Mouse (Mus musculus) heart, embryonic 11.5 days (tissue): ENCODE results near the gene Mycbp2. TPM values are rescaled to one million over a fixed set of nuclear protein-coding genes. Genes with fewer than 3 reads are reported as not detected.
A peak's percentile ranks its signal among the peaks of the same experiment; 100 is the strongest.

Source experiments
- ATAC-seq: fragments of 200-750 bp; cut with Nextera tagmentation; replicated peaks from 2 replicates; pipeline ENCODE4 v1.8.0; 2017; ENCODE audit warnings: moderate library complexity; ENCODE audit not compliant: insufficient number of reproducible peaks, low FRiP score, low TSS enrichment
- H3K27ac ChIP-seq: fragments of 300-500 bp; sonication (generic); 2 replicates; pipeline ENCODE4 v1.5.1; 2014; ENCODE audit warnings: mild to moderate bottlenecking, low read depth, low read length
- H3K27me3 ChIP-seq: fragments of 300-500 bp; sonication (generic); 2 replicates; pipeline ENCODE4 v1.6.1; 2014; ENCODE audit warnings: mild to moderate bottlenecking, low read length, mixed read lengths; ENCODE audit not compliant: control insufficient read depth, insufficient read depth
- H3K36me3 ChIP-seq: fragments of 300-500 bp; sonication (generic); 2 replicates; pipeline ENCODE4 v1.6.1; 2014; ENCODE audit warnings: mild to moderate bottlenecking, low read length, moderate library complexity, mixed read lengths; ENCODE audit not compliant: control insufficient read depth, insufficient read depth
- H3K4me1 ChIP-seq: fragments of 300-500 bp; sonication (generic); 2 replicates; pipeline ENCODE4 v1.6.1; 2014; ENCODE audit warnings: low read length; ENCODE audit not compliant: control insufficient read depth, insufficient read depth
- H3K4me2 ChIP-seq: fragments of 300-500 bp; sonication (generic); 2 replicates; pipeline ENCODE4 v1.6.1; 2014; ENCODE audit warnings: mild to moderate bottlenecking, moderate library complexity
- H3K4me3 ChIP-seq: fragments of 300-500 bp; sonication (generic); 2 replicates; pipeline ENCODE4 v1.5.1; 2014; ENCODE audit warnings: low read depth, low read length
- H3K9ac ChIP-seq: fragments of 300-500 bp; sonication (generic); 2 replicates; pipeline ENCODE4 v1.6.1; 2014; ENCODE audit warnings: mild to moderate bottlenecking, low read depth, low read length, moderate library complexity
- H3K9me3 ChIP-seq: fragments of 300-500 bp; sonication (generic); replicated peaks from 2 replicates; pipeline ENCODE4 v1.6.1; 2016; ENCODE audit warnings: low read length; ENCODE audit not compliant: control insufficient read depth
- WGBS: fragments of 180-500 bp; shearing (Covaris S2); extraction: QIAGEN DNeasy Blood & Tissue Kit; methylation state at CpG from one replicate; pipeline ENCODE4 v1.1.7; 2014; ENCODE audit not compliant: insufficient replicate concordance; 5-methylcytosine and 5-hydroxymethylcytosine counted together
- polyA plus RNA-seq: library from polyadenylated mRNA; unstranded; fragments of >200 nt; fragmentation: Nextera tagmentation; extraction: Ambion mirVana; gene quantifications from 2 replicates; pipeline ENCODE4 v1.2.1, GENCODE M21; 2014

Gene Mycbp2
- polyA plus RNA-seq = 17.2 and 19.1 TPM in 2 replicates

DNA sequence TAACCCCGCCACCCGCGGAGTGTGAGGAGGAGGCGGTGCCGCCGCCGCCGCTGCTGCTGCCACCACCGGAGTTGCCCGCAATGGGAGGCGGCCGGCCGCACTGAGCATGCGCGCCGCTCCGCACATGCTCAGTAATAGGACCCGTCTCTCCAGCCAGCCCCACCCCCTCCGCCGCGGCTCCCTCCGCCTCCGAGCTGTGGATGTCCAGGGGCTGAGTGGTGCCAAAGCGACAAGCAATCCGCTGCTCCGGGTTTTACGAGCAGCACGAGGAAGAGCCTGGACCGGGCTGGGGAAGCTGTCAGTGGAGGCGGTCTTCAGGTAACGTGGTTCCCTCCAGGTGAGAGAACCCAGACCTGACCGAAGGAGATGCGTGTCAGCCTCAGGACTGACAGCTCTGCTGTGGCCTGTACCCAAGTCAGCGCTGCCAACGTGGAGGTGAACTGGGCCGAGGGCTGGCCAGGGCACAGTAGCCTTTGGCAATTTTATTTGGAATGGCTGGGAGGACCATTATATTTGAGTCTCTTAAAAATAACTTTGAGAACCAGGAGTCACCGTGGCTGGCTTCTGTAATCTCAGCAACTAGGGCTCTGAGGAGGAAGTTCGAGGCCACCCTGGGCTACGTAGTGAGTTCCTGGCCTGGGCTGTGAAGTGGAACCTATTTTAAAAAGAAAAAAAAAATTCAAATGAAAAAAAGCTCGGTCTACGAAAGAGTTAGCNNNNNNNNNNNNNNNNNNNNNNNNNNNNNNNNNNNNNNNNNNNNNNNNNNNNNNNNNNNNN is at the start of gene Mycbp2:
Gene Mycbp2 (minus strand): TSS at position 86 of the 777 bp plus-strand sequence.
- peak; percentile 99 for ATAC-seq
- Histone ChIP-seq H3K4me3 (peak within 1 kb of the TSS; percentile 87), H3K9ac (peak within 1 kb of the TSS; percentile 84), H3K4me1 (peaks cover 11% of the 10 kb centered on the region; the same call in 1 of the 2 replicates), H3K9me3 (no peaks in the 10 kb centered on the region), H3K27me3 (no peaks in the 10 kb centered on the region), H3K4me2 (peak within 1 kb of the TSS; percentile 87), H3K36me3 (no peaks in the 10 kb centered on the region), H3K27ac (peak within 1 kb of the TSS; percentile 88)
- WGBS = 5% methylated on average over 40 of the region's 41 CpGs

DNA sequence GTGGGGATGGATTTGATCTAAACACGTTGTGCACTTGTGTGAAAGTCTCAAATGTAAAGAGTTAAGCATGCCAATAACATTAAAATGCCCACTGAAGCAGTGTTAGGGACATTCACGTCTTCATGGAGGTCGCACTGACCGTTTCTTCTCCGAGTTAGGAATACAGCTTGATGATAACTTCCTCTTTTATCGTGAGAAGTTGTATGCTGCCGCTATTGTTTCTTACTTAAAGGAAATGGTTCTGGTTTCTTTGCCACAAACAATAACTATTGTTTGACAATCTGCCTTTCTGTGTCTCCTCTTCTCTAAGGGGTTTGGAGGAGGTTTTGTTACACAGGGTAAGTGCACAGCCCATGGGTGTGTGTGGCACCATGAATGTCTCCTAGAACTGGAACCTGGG is 45.8 kb upstream of the Mycbp2 start:
- Histone ChIP-seq H3K9me3 (no peaks in the 10 kb centered on the region), H3K4me2 (no peak overlapping the region), H3K4me1 (no peaks in the 10 kb centered on the region), H3K9ac (no peak overlapping the region), H3K27ac (no peak overlapping the region), H3K27me3 (no peaks in the 10 kb centered on the region), H3K36me3 (no peaks in the 10 kb centered on the region), H3K4me3 (no peak overlapping the region)
- no peak for ATAC-seq
- 66% methylated on average over 7 of the region's 7 CpGs for WGBS

- ATAC-seq = no peak
- H3K4me3 ChIP-seq = no peak overlapping the region
- H3K9me3 ChIP-seq = no peaks in the 10 kb centered on the region
- WGBS = 83% methylated on average over 4 of the region's 4 CpGs
- H3K4me2 ChIP-seq = no peak overlapping the region
- no peak overlapping the region for H3K27ac ChIP-seq
- no peaks in the 10 kb centered on the region for H3K4me1 ChIP-seq
- H3K9ac ChIP-seq = no peak overlapping the region
- no peaks in the 10 kb centered on the region for H3K36me3 ChIP-seq
- H3K27me3 ChIP-seq = no peaks in the 10 kb centered on the region
These were observed 40.8 kb upstream of the Mycbp2 start for GRCm38 (mm10) chr14:103387431-103387830.

GRCm38 (mm10) chr14:103386871-103387270 is 40.3 kb upstream of the Mycbp2 start:
- H3K4me2 ChIP-seq = no peak overlapping the region
- ATAC-seq = no peak
- H3K27me3 ChIP-seq = no peaks in the 10 kb centered on the region
- H3K4me3 ChIP-seq = no peak overlapping the region
- H3K36me3 ChIP-seq = no peaks in the 10 kb centered on the region
- H3K9ac ChIP-seq = no peak overlapping the region
- no peak overlapping the region for H3K27ac ChIP-seq
- no peaks in the 10 kb centered on the region for H3K4me1 ChIP-seq
- H3K9me3 ChIP-seq = no peaks in the 10 kb centered on the region
- WGBS = 71% methylated on average over 8 of the region's 8 CpGs

- 46% methylated on average over 13 of the region's 13 CpGs for whole genome bisulfite sequencing
- no peak overlapping the region for H3K4me2 ChIP-seq
These were observed 38.5 kb upstream of the Mycbp2 start for GRCm38 (mm10) chr14:103385084-103385610.

GRCm38 (mm10) chr14:103378703-103379102 is 32.1 kb upstream of the Mycbp2 start:
- no peak overlapping the region for H3K4me3 ChIP-seq
- no peak overlapping the region for H3K9ac ChIP-seq
- no peak overlapping the region for H3K4me2 ChIP-seq
- H3K9me3 ChIP-seq = no peaks in the 10 kb centered on the region
- H3K36me3 ChIP-seq = no peaks in the 10 kb centered on the region
- WGBS = 63% methylated on average over 3 of the region's 3 CpGs
- no peak overlapping the region for H3K27ac ChIP-seq
- no peak for ATAC-seq
- no peaks in the 10 kb centered on the region for H3K4me1 ChIP-seq
- H3K27me3 ChIP-seq = no peaks in the 10 kb centered on the region

More at GRCm38 (mm10) chr14:103385084-103385610, 38.5 kb upstream of the Mycbp2 start:
- Histone ChIP-seq H3K9me3 (no peaks in the 10 kb centered on the region), H3K4me1 (no peaks in the 10 kb centered on the region), H3K27ac (no peak overlapping the region), H3K27me3 (no peaks in the 10 kb centered on the region), H3K9ac (no peak overlapping the region), H3K36me3 (no peaks in the 10 kb centered on the region), H3K4me3 (no peak overlapping the region)
- no peak for ATAC-seq

- Histone ChIP-seq H3K4me1 (no peaks in the 10 kb centered on the region), H3K4me3 (no peak overlapping the region), H3K9ac (no peak overlapping the region), H3K27me3 (no peaks in the 10 kb centered on the region), H3K36me3 (no peaks in the 10 kb centered on the region), H3K4me2 (no peak overlapping the region), H3K9me3 (no peaks in the 10 kb centered on the region), H3K27ac (no peak overlapping the region)
- no peak for ATAC-seq
- 72% methylated on average over 3 of the region's 3 CpGs for WGBS
These were observed 30.2 kb upstream of the Mycbp2 start for GRCm38 (mm10) chr14:103376765-103377164.

DNA sequence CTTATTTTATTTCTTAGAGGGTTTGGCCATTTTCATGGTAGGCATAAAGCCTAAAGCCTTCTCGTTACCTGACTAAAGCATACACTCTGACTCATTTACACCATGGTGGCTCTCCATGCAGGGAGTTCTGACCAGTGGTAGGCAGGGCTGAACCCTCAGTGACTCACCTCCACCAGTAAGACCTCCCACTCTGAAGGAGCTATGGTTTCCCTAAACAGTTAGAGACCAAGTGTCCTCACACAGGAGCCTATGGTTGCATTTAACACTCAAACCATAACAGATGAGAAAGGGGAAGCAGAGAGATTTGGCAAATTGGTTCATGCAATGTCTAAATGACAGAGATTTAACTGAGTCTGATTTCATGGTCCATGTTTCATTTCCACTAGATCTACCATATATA is 28.9 kb upstream of the Mycbp2 start:
- ATAC-seq = no peak
- 92% methylated on average over 1 of the region's 1 CpGs for WGBS

DNA sequence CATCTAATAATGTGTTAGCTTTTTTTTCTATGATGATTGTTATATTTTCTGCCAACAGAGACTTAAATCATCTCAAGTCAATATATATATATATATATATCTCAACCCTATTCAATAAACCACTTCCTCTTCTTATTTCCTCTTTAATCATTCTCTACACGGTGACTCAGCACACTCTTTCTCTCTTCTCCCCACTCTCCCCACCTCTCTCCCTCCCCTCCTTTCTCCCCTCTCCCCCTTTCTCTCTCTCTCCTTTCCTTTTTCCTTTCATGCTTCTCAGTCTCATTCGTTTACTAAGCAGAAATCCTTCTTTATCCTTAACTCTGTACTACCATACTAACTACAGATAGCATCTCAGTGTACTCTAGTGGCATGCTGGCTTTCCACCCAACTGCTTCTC is 16.6 kb upstream of the Mycbp2 start:
- no peaks in the 10 kb centered on the region for H3K4me1 ChIP-seq
- no peaks in the 10 kb centered on the region for H3K9me3 ChIP-seq
- no peak overlapping the region for H3K4me3 ChIP-seq
- H3K27ac ChIP-seq = no peak overlapping the region
- no peaks in the 10 kb centered on the region for H3K36me3 ChIP-seq
- H3K9ac ChIP-seq = no peak overlapping the region
- ATAC-seq = no peak
- no peaks in the 10 kb centered on the region for H3K27me3 ChIP-seq
- 35% methylated on average over 2 of the region's 2 CpGs for WGBS
- H3K4me2 ChIP-seq = no peak overlapping the region

More for the DNA sequence above, 28.9 kb upstream of the Mycbp2 start:
- Histone ChIP-seq H3K4me1 (no peaks in the 10 kb centered on the region), H3K9ac (no peak overlapping the region), H3K36me3 (no peaks in the 10 kb centered on the region), H3K9me3 (no peaks in the 10 kb centered on the region), H3K4me3 (no peak overlapping the region), H3K27me3 (no peaks in the 10 kb centered on the region), H3K4me2 (no peak overlapping the region), H3K27ac (no peak overlapping the region)
